Mouse (Mus musculus) hindbrain, postnatal 0 days (tissue): ENCODE results near the gene Oca2. TPM values are rescaled to one million over a fixed set of nuclear protein-coding genes. Genes with fewer than 3 reads are reported as not detected.

Source experiments
- ATAC-seq: fragments of 200-750 bp; cut with Nextera tagmentation; 2 replicates; pipeline ENCODE4 v1.8.0; 2017; ENCODE audit warnings: mild to moderate bottlenecking, moderate TSS enrichment, moderate library complexity
- DNase-seq: peaks from one replicate; pipeline ENCODE4 v3.0.0-alpha.2; 2015; ENCODE audit warnings: low spot score
- H3K27ac ChIP-seq: fragments of 300-500 bp; sonication (generic); 2 replicates; pipeline ENCODE4 v1.5.1; 2014; ENCODE audit warnings: mild to moderate bottlenecking
- H3K27me3 ChIP-seq: fragments of 300-500 bp; sonication (generic); 2 replicates; pipeline ENCODE4 v1.6.1; 2014; ENCODE audit warnings: low read length, mixed read lengths; ENCODE audit not compliant: insufficient read depth
- H3K36me3 ChIP-seq: fragments of 300-500 bp; sonication (generic); 2 replicates; pipeline ENCODE4 v1.6.1; 2014; ENCODE audit warnings: low read length, mixed read lengths; ENCODE audit not compliant: insufficient read depth
- H3K4me1 ChIP-seq: fragments of 300-500 bp; sonication (generic); 2 replicates; pipeline ENCODE4 v1.6.1; 2014; ENCODE audit warnings: antibody characterized with exemption, low read length, mixed read lengths; ENCODE audit not compliant: insufficient read depth
- H3K4me2 ChIP-seq: fragments of 300-500 bp; sonication (generic); 2 replicates; pipeline ENCODE4 v1.6.1; 2014; ENCODE audit warnings: low read depth, mild to moderate bottlenecking, low read length, moderate library complexity, mixed read lengths
- H3K4me3 ChIP-seq: fragments of 300-500 bp; sonication (generic); 2 replicates; pipeline ENCODE4 v1.5.1; 2014; ENCODE audit warnings: low read length
- H3K9ac ChIP-seq: fragments of 300-500 bp; sonication (generic); replicated peaks from 2 replicates; pipeline ENCODE4 v1.6.1; 2014; ENCODE audit warnings: mild to moderate bottlenecking, low read length, moderate library complexity, mixed read lengths
- H3K9me3 ChIP-seq: fragments of 300-500 bp; sonication (generic); 2 replicates; pipeline ENCODE4 v1.6.1; 2016; ENCODE audit warnings: low read length, mixed read lengths
- CTCF ChIP-seq: IDR thresholded peaks from 2 replicates; pipeline ENCODE4 v1.5.1; 2016; ENCODE audit warnings: antibody characterized with exemption, control low read depth, low read depth
- WGBS: fragments of 180-500 bp; shearing (Covaris S2); extraction: QIAGEN DNeasy Blood & Tissue Kit; methylation state at CpG from one replicate; pipeline ENCODE4 v1.1.7; 2014; 5-methylcytosine and 5-hydroxymethylcytosine counted together
- polyA plus RNA-seq: library from polyadenylated mRNA; unstranded; fragments of >200 nt; fragmentation: Nextera tagmentation; extraction: Ambion mirVana; gene quantifications from 2 replicates; pipeline ENCODE4 v1.2.1, GENCODE M21; 2015
- total RNA-seq: library from RNA; depleted of rRNA; stranded (reverse); fragments of >200 nt; gene quantifications from 2 replicates; pipeline ENCODE4 v1.2.3, GENCODE M21; 2014

The Oca2 gene
- total and polyA plus RNA-seq, 2 experiments from 2014 or later = 1.2 to 1.8 TPM

DNA sequence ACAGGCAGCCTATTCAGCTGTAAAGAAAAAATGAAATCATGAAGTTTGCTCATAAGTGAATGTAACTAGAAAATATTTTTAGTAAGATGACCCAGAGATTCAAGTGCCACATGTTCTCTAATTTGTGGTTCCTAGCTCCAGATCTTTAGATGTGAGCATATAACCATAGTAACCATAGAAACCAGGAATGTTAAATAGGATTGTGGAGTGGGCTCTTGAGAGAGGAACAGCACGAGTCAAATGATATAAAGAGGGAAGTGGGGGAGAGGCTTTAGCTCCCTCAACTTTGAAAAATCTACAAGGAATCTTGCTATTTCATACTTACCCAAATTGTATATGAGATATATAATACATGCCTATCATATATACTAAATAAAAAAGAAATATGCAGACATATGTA, 64.8 kb downstream of the Oca2 start:
- no peaks in the 10 kb centered on the region for H3K9me3 ChIP-seq
- DNase-seq (no peak), ATAC-seq (no peak)
- no peak overlapping the region for H3K27ac ChIP-seq
- H3K4me2 ChIP-seq = no peak overlapping the region
- TF ChIP-seq CTCF = no peak
- 3% methylated on average over 1 of the region's 1 CpGs for WGBS
- H3K4me3 ChIP-seq = no peak overlapping the region
- H3K27me3 ChIP-seq = no peaks in the 10 kb centered on the region
- H3K4me1 ChIP-seq = no peaks in the 10 kb centered on the region
- no peaks in the 10 kb centered on the region for H3K36me3 ChIP-seq
- no peak overlapping the region for H3K9ac ChIP-seq

DNA sequence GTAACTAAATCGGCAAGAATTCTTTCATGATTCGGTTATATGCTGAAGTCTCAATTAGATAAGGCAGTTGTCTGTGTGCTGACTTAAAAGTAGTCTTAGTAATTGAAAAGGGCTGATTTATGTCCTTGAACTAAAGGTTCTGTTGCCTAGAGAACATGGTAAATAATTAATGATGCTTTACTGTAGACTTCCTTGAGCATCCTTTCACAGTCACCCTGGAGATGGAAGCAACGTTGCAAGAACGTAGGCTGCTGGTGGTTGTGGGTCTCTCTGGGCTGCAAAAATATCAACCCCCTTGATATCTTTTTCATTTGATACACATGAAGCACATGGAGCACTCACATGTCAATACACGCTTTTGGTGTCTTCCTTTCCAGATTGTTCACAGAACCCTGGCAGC, 74.8 kb downstream of the Oca2 start:
- 64% methylated on average over 5 of the region's 5 CpGs for WGBS
- Histone ChIP-seq H3K27ac (no peak overlapping the region), H3K9me3 (no peaks in the 10 kb centered on the region), H3K36me3 (no peaks in the 10 kb centered on the region), H3K4me1 (no peaks in the 10 kb centered on the region), H3K9ac (no peak overlapping the region), H3K4me2 (no peak overlapping the region), H3K27me3 (no peaks in the 10 kb centered on the region), H3K4me3 (no peak overlapping the region)
- DNase-seq (no peak), ATAC-seq (peak; percentile 43; the same call in 1 of the 2 replicates)
- no peak for TF ChIP-seq CTCF

DNA sequence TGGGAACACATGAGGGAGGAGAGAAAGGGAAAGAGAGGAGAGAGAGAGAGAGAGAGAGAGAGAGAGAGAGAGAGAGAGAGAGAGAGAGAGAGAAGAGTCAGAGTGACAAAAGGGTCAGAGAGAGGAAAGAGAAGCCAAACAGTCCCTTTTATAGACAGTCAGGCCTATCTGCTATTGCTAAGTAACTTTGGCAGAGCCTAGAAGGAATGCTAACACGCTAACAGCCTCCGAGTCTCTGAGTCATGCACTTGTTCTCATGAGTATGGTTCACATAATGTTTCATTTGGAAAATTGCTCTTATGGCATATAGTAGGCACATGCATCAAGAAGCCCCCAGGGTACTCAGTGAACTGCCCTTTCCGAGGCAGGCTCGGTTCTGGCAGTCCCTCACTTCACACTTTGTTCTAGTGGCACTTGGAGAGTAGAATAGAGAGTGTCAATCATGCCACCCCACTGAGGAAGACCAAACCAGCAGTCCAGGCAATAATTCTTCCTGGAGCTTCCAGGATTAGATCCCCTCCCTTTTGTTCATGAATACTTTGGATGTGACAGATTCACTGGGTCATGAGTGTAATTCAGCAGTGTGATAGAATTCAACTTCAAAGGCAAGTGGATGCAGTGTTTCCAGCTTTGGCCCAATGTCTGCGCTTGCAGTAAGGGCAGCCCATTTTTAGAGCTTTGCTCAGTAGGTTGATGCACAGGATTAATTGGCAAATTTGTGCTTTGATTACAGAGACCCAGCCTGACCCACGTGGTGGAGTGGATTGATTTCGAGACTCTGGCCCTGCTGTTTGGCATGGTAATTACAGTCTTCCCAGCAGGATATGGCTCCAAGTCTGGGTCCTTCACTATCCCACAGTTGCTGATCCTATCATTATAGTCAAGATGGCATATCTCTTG, 76.3 kb downstream of the Oca2 start:
- ATAC-seq (peak; percentile 82), DNase-seq (peak; percentile 12)
- Histone ChIP-seq H3K27ac (no peak overlapping the region), H3K9me3 (no peaks in the 10 kb centered on the region), H3K9ac (no peak overlapping the region), H3K4me1 (no peaks in the 10 kb centered on the region), H3K4me2 (no peak overlapping the region), H3K36me3 (no peaks in the 10 kb centered on the region), H3K27me3 (no peaks in the 10 kb centered on the region), H3K4me3 (no peak overlapping the region)
- WGBS = 35% methylated on average over 7 of the region's 7 CpGs
- TF ChIP-seq CTCF = no peak

DNA sequence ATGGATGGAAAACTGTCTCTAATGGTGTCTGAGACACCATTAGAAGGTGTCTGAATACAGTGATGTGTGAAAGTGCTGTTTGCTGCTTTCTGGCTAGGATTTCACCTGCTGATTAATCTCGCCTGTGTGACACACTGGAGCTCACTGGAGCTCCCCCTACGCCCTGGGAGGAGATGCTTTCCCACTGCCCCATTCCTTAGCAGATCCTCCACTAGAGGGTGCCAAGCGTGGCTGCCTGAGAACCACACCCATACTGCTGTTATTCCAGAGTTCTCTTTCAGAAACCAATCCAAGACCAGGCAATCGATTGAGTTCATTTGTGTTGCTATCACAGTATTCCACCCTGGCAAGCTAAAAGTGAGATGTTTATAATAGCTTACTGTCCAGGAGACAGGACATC, 88.2 kb downstream of the Oca2 start:
- 41% methylated on average over 4 of the region's 4 CpGs for WGBS
- no peaks in the 10 kb centered on the region for H3K36me3 ChIP-seq
- H3K4me1 ChIP-seq = no peaks in the 10 kb centered on the region
- DNase-seq (peak; percentile 23), ATAC-seq (no peak)
- peak; percentile 62 for TF ChIP-seq CTCF
- no peak overlapping the region for H3K9ac ChIP-seq
- H3K27ac ChIP-seq = no peak overlapping the region
- no peak overlapping the region for H3K4me3 ChIP-seq
- H3K4me2 ChIP-seq = no peak overlapping the region
- H3K27me3 ChIP-seq = no peaks in the 10 kb centered on the region
- no peaks in the 10 kb centered on the region for H3K9me3 ChIP-seq

DNA sequence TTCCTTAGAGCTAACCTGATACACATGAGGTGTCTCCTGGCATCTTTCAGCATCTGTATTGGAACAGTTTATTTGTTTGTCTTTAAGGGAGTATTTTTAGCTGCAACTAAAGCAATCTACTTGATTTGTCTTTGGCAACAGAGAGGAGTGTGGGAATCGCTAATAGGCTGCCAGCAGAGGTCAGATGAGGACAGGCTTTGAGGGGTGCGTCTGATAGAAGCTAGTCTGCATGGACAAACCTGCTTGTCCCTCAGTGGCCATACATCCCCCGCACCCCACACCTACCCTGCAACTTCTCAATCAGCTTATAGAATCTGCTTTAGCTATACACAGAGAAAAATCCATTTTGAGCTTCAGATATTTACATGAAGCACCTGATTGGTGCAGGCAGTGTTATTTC, 109.0 kb downstream of the Oca2 start:
- Histone ChIP-seq H3K4me3 (no peak overlapping the region), H3K9me3 (no peaks in the 10 kb centered on the region; the same call in 1 of the 2 replicates), H3K27ac (no peak overlapping the region), H3K36me3 (no peaks in the 10 kb centered on the region), H3K4me2 (no peak overlapping the region), H3K9ac (no peak overlapping the region), H3K27me3 (no peaks in the 10 kb centered on the region), H3K4me1 (no peaks in the 10 kb centered on the region)
- ATAC-seq = no peak
- peak; percentile 51 for DNase-seq
- TF ChIP-seq CTCF = peak; percentile 54
- WGBS = 42% methylated on average over 3 of the region's 3 CpGs

DNA sequence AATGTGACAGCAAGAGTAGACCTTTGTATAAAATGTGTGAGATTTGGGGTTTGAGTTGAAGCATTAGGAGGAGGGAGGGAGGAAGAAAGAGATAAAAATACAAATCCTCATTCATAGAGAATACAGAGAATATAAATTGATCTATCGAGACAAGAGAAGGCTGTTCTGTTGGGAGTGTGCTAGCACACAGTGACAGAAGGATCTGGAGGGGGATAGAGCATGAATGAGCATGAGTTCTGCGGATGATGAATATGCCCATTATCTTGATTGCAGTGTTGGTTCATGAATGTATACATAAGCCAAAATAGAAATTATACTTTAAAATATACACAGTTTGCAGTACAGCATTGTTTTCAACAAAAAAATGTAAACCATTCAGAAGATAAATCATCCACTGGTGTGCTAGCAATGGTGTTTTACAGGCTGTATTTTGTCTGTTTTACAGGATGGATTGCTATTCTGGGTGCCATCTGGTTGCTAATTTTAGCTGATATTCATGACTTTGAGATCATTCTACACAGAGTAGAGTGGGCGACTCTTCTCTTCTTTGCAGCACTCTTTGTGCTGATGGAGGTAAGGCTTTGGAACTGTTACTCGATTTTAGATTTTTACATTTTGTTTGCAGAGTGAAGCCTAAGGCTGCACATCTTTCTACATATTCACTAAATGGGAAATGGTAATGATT, 117.2 kb downstream of the Oca2 start:
- TF ChIP-seq CTCF = no peak
- Histone ChIP-seq H3K9ac (no peak overlapping the region), H3K4me3 (no peak overlapping the region), H3K9me3 (no peaks in the 10 kb centered on the region; the same call in 1 of the 2 replicates), H3K27me3 (no peaks in the 10 kb centered on the region), H3K27ac (no peak overlapping the region), H3K36me3 (no peaks in the 10 kb centered on the region), H3K4me1 (no peaks in the 10 kb centered on the region), H3K4me2 (no peak overlapping the region)
- DNase-seq (no peak), ATAC-seq (no peak)
- WGBS = 87% methylated on average over 4 of the region's 4 CpGs
